Mouse (Mus musculus) heart, adult 2 months (tissue): ENCODE measurements at regions not wholly inside any gene's neighbourhood (a gene's known extent, or its start where the extent isn't known, plus 50 kb on each side); places are given as distances from the start of the nearest gene placed in this dataset.

ENCODE experiments used
- DNase-seq, 2 experiments: peaks; one replicate each; pipeline ENCODE4 v3.0.0; 2021
- H3K27ac ChIP-seq: fragments of 200-600 bp; 2 replicates; pipeline ENCODE4 v1.8.1; 2022
- H3K27me3 ChIP-seq: fragments of 200-500 bp; 2 replicates; pipeline ENCODE4 v1.6.1; 2012; ENCODE audit warnings: mild to moderate bottlenecking, low read length, inconsistent platforms, mixed read lengths; ENCODE audit not compliant: control insufficient read depth, insufficient read depth
- H3K36me3 ChIP-seq: fragments of 200-500 bp; 2 replicates; pipeline ENCODE4 v1.6.1; 2012; ENCODE audit warnings: low read length, inconsistent platforms; ENCODE audit not compliant: control insufficient read depth, insufficient read depth
- H3K4me1 ChIP-seq: fragments of 200-500 bp; 2 replicates; pipeline ENCODE4 v1.6.1; 2011; ENCODE audit warnings: low read length; ENCODE audit not compliant: control insufficient read depth, insufficient read depth
- H3K4me3 ChIP-seq: fragments of 200-600 bp; 2 replicates; pipeline ENCODE4 v1.8.1; 2022
- H3K79me2 ChIP-seq: fragments of 200-500 bp; replicated peaks from 2 replicates; pipeline ENCODE4 v1.6.1; 2012; ENCODE audit warnings: mild to moderate bottlenecking, inconsistent platforms, low read length, moderate library complexity, mixed read lengths; ENCODE audit not compliant: control insufficient read depth, insufficient read depth
- H3K9ac ChIP-seq: fragments of 200-500 bp; 2 replicates; pipeline ENCODE4 v1.6.1; 2012; ENCODE audit warnings: low read depth, mild to moderate bottlenecking, control low read depth, inconsistent platforms, low read length, mixed read lengths
- CTCF ChIP-seq: fragments of 200-600 bp; IDR thresholded peaks from 2 replicates; pipeline ENCODE4 v1.8.1; 2022; ENCODE audit warnings: antibody characterized with exemption, mild to moderate bottlenecking, moderate library complexity
- EP300 ChIP-seq: fragments of 200-500 bp; IDR thresholded peaks from 2 replicates; pipeline ENCODE4 v1.6.1; 2011; ENCODE audit warnings: low read depth, low read length, control low read depth; ENCODE audit not compliant: insufficient read depth
- POLR2A ChIP-seq: fragments of 200-500 bp; IDR thresholded peaks from 2 replicates; pipeline ENCODE4 v1.6.1; 2011; ENCODE audit warnings: mild to moderate bottlenecking, low read depth, low read length, control low read depth; ENCODE audit not compliant: insufficient read depth
- WGBS: fragments of 180-500 bp; shearing (Covaris S2); methylation state at CpG from one replicate; pipeline ENCODE4 v1.1.7; 2018; 5-methylcytosine and 5-hydroxymethylcytosine counted together
- intact Hi-C: fragments of 180-260 bp; cut with DNase I; formaldehyde crosslinking; loops from one replicate; pipeline ENCODE4 v1.15.1; 2025

- H3K4me3 ChIP-seq = no peak overlapping the region
- no peak overlapping the region for H3K9ac ChIP-seq
- DNase-seq = no peak
- no peak for TF ChIP-seq CTCF
- TF ChIP-seq EP300 = no peak
- no peaks in the 10 kb centered on the region for H3K27me3 ChIP-seq
- H3K79me2 ChIP-seq = no peaks in the 10 kb centered on the region
- H3K27ac ChIP-seq = no peak overlapping the region
- intact Hi-C loops = no loop called here
- H3K4me1 ChIP-seq = no peaks in the 10 kb centered on the region; the same call in 1 of the 2 replicates
- no peaks in the 10 kb centered on the region for H3K36me3 ChIP-seq
Measured at GRCm38 (mm10) chr2:17211105-17211504, 520.2 kb downstream of the Nebl start.

- Histone ChIP-seq H3K27ac (peak overlapping the region; percentile 33), H3K79me2 (no peaks in the 10 kb centered on the region), H3K27me3 (no peaks in the 10 kb centered on the region), H3K36me3 (no peaks in the 10 kb centered on the region), H3K4me3 (no peak overlapping the region), H3K4me1 (no peaks in the 10 kb centered on the region), H3K9ac (no peak overlapping the region)
- intact Hi-C loops = no loop called here
- TF ChIP-seq POLR2A = no peak
- TF ChIP-seq EP300 = no peak
- TF ChIP-seq CTCF = no peak
- peak in 1 of 2 experiments; percentile 31 for DNase-seq
- WGBS = 31% methylated on average over 3 of the region's 3 CpGs
Measured at GRCm38 (mm10) chr2:17193611-17194010, 537.7 kb downstream of the Nebl start.

- 81% methylated on average over 4 of the region's 4 CpGs for WGBS
- H3K27ac ChIP-seq = no peak overlapping the region
- TF ChIP-seq CTCF = no peak
- no peak for TF ChIP-seq POLR2A
- no peak for TF ChIP-seq EP300
Measured at GRCm38 (mm10) chr2:17189169-17189568, 542.1 kb downstream of the Nebl start.

GRCm38 (mm10) chr2:17187822-17188221, 543.4 kb downstream of the Nebl start:
- Histone ChIP-seq H3K9ac (no peak overlapping the region), H3K36me3 (no peaks in the 10 kb centered on the region), H3K27ac (no peak overlapping the region), H3K4me1 (no peaks in the 10 kb centered on the region), H3K79me2 (no peaks in the 10 kb centered on the region), H3K27me3 (no peaks in the 10 kb centered on the region), H3K4me3 (no peak overlapping the region)
- intact Hi-C loops = loop anchor here (2.0 kb wide), 1 partner anchor 831 kb away; the partner anchor contains the start of gene Plxdc2
- TF ChIP-seq POLR2A (no peak), EP300 (no peak), CTCF (peak; percentile 62)
- DNase-seq = no peak
- 54% methylated on average over 1 of the region's 1 CpGs for WGBS

More at GRCm38 (mm10) chr2:17189169-17189568, 542.1 kb downstream of the Nebl start:
- Histone ChIP-seq H3K4me1 (no peaks in the 10 kb centered on the region), H3K36me3 (no peaks in the 10 kb centered on the region), H3K9ac (no peak overlapping the region), H3K27me3 (no peaks in the 10 kb centered on the region), H3K79me2 (no peaks in the 10 kb centered on the region), H3K4me3 (no peak overlapping the region)
- DNase-seq = no peak
- intact Hi-C loops = loop anchor here (2.0 kb wide), 1 partner anchor 832 kb away; the partner anchor contains the start of gene Plxdc2

GRCm38 (mm10) chr2:17183696-17184095, 547.6 kb downstream of the Nebl start:
- no peak overlapping the region for H3K9ac ChIP-seq
- 74% methylated on average over 2 of the region's 2 CpGs for WGBS
- no peaks in the 10 kb centered on the region for H3K4me1 ChIP-seq
- TF ChIP-seq EP300 (no peak), POLR2A (no peak), CTCF (no peak)
- no peak overlapping the region for H3K4me3 ChIP-seq
- no peak overlapping the region for H3K27ac ChIP-seq
- intact Hi-C loops = no loop called here
- no peaks in the 10 kb centered on the region for H3K79me2 ChIP-seq
- H3K36me3 ChIP-seq = no peaks in the 10 kb centered on the region
- no peaks in the 10 kb centered on the region for H3K27me3 ChIP-seq
- DNase-seq = no peak

GRCm38 (mm10) chr2:17181597-17181996, 549.7 kb downstream of the Nebl start:
- TF ChIP-seq EP300 = no peak
- TF ChIP-seq CTCF = peak; percentile 39
- WGBS = 92% methylated on average over 2 of the region's 2 CpGs
- intact Hi-C loops = no loop called here

More at GRCm38 (mm10) chr2:17181597-17181996, 549.7 kb downstream of the Nebl start:
- Histone ChIP-seq H3K27ac (no peak overlapping the region), H3K4me3 (no peak overlapping the region), H3K36me3 (no peaks in the 10 kb centered on the region), H3K4me1 (no peaks in the 10 kb centered on the region), H3K9ac (no peak overlapping the region), H3K27me3 (no peaks in the 10 kb centered on the region), H3K79me2 (no peaks in the 10 kb centered on the region)
- no peak for DNase-seq
